Mouse (Mus musculus) hindbrain, embryonic 13.5 days (tissue): ENCODE measurements at regions not wholly inside any gene's neighbourhood (a gene's known extent, or its start where the extent isn't known, plus 50 kb on each side); places are given as distances from the start of the nearest gene placed in this dataset.

Experiments used
- ATAC-seq: fragments of 200-750 bp; cut with Nextera tagmentation; 2 replicates; pipeline ENCODE4 v1.8.0; 2017; ENCODE audit warnings: moderate TSS enrichment; ENCODE audit not compliant: low FRiP score
- H3K27ac ChIP-seq: fragments of 300-500 bp; sonication (generic); 2 replicates; pipeline ENCODE4 v1.5.1; 2015; ENCODE audit warnings: inconsistent platforms, mild to moderate bottlenecking, moderate library complexity
- H3K27me3 ChIP-seq: fragments of 300-500 bp; sonication (generic); 2 replicates; pipeline ENCODE4 v1.6.1; 2015; ENCODE audit warnings: mild to moderate bottlenecking, inconsistent platforms
- H3K36me3 ChIP-seq: fragments of 300-500 bp; sonication (generic); 2 replicates; pipeline ENCODE4 v1.6.1; 2015; ENCODE audit warnings: mild to moderate bottlenecking, inconsistent platforms
- H3K4me1 ChIP-seq: fragments of 300-500 bp; sonication (generic); replicated peaks from 2 replicates; pipeline ENCODE4 v1.6.1; 2015; ENCODE audit warnings: inconsistent platforms
- H3K4me2 ChIP-seq: fragments of 300-500 bp; sonication (generic); 2 replicates; pipeline ENCODE4 v1.6.1; 2015; ENCODE audit warnings: inconsistent platforms, mild to moderate bottlenecking, moderate library complexity
- H3K4me3 ChIP-seq: fragments of 300-500 bp; sonication (generic); 2 replicates; pipeline ENCODE4 v1.5.1; 2015; ENCODE audit warnings: mild to moderate bottlenecking, inconsistent platforms
- H3K9ac ChIP-seq: fragments of 300-500 bp; sonication (generic); 2 replicates; pipeline ENCODE4 v1.6.1; 2015; ENCODE audit warnings: mild to moderate bottlenecking, inconsistent platforms
- H3K9me3 ChIP-seq: fragments of 300-500 bp; sonication (generic); 2 replicates; pipeline ENCODE4 v1.6.1; 2016; ENCODE audit warnings: inconsistent platforms
- WGBS: fragments of 180-500 bp; shearing (Covaris S2); methylation state at CpG from one replicate; pipeline ENCODE4 v1.1.7; 2015; 5-methylcytosine and 5-hydroxymethylcytosine counted together

DNA sequence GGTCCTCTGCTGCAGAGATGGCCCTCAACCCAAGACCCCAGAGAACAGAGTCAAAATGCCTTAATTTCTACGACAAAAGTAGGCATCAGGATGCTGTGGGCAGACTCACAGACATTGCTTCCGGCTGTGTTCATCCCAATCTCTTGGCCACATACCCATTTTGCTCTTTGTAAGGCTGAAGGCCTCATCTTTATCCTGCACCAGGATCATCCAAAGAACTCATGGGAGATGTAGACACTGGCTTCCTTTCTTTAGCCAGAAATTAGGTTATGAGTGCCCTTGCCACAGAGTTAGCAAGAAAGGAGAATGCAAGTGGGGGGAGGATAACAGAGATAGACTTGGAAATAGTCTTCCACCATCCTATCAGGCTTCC lies 87.8 kb downstream of the Cxcl12 start:
- Histone ChIP-seq H3K4me1 (peaks cover 20% of the 10 kb centered on the region), H3K4me2 (no peak overlapping the region), H3K27me3 (no peaks in the 10 kb centered on the region), H3K4me3 (no peak overlapping the region), H3K9ac (no peak overlapping the region), H3K27ac (no peak overlapping the region), H3K36me3 (no peaks in the 10 kb centered on the region), H3K9me3 (no peaks in the 10 kb centered on the region)
- no peak for ATAC-seq
- 89% methylated on average over 2 of the region's 2 CpGs for WGBS

DNA sequence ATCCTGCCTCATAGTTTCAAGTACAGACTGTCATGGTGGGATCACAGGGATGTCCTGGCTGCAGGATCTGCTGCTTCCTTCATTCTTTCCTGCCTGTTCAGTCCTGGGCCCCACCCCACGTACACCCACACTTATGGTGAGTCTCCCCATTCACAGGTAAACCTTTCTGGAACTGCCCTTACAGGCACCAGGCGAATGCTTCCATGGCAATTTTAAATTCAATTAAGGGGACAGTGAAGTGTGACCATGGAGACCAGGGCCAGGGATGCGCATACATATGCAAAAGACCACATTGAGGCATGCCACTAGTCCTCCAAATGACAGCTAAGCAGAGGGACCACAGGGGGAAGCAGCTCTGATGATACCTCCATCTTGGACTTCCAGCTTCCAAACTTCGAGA lies 89.3 kb downstream of the Cxcl12 start:
- ATAC-seq: no peak
- Histone ChIP-seq H3K9ac (no peak overlapping the region), H3K27me3 (no peaks in the 10 kb centered on the region), H3K4me3 (no peak overlapping the region), H3K4me2 (no peak overlapping the region), H3K27ac (no peak overlapping the region), H3K9me3 (no peaks in the 10 kb centered on the region), H3K36me3 (no peaks in the 10 kb centered on the region), H3K4me1 (peaks cover 20% of the 10 kb centered on the region)
- WGBS: 69% methylated on average over 4 of the region's 4 CpGs

DNA sequence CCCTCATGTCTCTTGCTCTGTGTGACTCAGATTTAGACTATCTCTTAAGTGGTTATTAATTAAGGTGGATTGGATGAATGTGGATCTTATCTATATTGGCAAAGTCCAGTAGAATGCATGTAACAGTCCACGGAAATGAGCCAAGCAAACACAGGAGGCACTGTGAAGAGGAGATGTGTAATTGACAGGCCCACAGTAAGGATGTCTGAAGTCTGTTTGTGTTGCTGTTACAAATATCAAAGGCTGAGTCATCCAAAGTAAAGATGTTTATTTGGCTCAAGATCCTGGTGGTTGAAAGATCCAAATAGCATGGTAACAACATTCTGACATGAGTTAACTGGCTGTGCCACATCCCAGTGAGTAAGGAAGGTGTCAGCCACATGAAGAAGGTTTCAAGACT lies 99.6 kb downstream of the Cxcl12 start:
- no peak overlapping the region for H3K27ac ChIP-seq
- no peaks in the 10 kb centered on the region for H3K36me3 ChIP-seq
- H3K9me3 ChIP-seq: no peaks in the 10 kb centered on the region
- H3K4me3 ChIP-seq: no peak overlapping the region
- H3K4me1 ChIP-seq: peaks cover 6% of the 10 kb centered on the region; the same call in 1 of the 2 replicates
- ATAC-seq: no peak
- no peak overlapping the region for H3K4me2 ChIP-seq
- no peaks in the 10 kb centered on the region for H3K27me3 ChIP-seq
- H3K9ac ChIP-seq: no peak overlapping the region
- whole genome bisulfite sequencing: 81% methylated on average over 1 of the region's 1 CpGs

DNA sequence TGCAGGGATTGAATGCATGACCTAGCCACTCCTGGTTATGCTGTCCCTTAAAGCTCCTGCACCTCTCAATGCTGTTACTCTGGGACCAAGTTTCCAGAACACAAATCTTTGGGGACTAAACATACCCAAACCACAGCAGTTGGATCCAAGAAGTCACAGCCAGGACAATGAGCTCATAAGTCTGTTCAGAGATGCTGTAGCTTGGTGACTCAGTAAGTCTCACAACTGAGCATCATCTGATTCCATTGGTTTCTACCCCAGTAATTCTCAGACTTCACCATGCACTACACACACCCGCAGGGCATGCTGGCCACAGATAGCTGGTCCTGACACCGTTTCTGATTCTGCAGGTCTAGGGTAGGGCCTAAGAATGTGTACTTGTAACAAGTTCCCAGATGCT lies 100.0 kb downstream of the Cxcl12 start:
- Histone ChIP-seq H3K4me2 (no peak overlapping the region), H3K27me3 (no peaks in the 10 kb centered on the region), H3K9me3 (no peaks in the 10 kb centered on the region), H3K9ac (no peak overlapping the region), H3K27ac (no peak overlapping the region), H3K4me1 (peaks cover 6% of the 10 kb centered on the region; the same call in 1 of the 2 replicates), H3K36me3 (no peaks in the 10 kb centered on the region), H3K4me3 (no peak overlapping the region)
- ATAC-seq: no peak
- WGBS: 90% methylated on average over 2 of the region's 2 CpGs

DNA sequence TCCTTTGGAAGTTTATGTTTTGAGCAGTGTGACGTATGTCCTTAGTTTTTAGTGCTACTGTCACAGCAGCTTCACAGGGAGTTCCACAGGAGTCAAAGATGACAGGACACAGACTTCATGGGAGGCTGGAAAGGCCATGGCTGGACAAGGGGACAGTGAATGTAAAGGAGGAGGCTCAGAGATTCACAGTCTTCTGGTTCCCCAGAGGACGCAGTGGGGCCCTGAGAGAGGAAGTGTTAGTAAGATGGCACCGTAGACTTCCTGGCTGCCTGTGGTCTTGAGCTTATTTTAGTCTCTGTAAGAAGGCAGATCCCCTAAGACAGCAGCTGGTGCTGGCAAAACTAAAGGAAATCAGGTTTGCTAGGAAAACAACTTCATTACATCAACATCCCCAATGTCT lies 101.9 kb downstream of the Cxcl12 start:
- Histone ChIP-seq H3K27me3 (no peaks in the 10 kb centered on the region), H3K9ac (no peak overlapping the region), H3K27ac (no peak overlapping the region), H3K4me3 (no peak overlapping the region), H3K4me1 (peaks cover 6% of the 10 kb centered on the region; the same call in 1 of the 2 replicates), H3K36me3 (no peaks in the 10 kb centered on the region), H3K4me2 (no peak overlapping the region), H3K9me3 (no peaks in the 10 kb centered on the region)
- WGBS: 78% methylated on average over 3 of the region's 3 CpGs
- no peak for ATAC-seq

DNA sequence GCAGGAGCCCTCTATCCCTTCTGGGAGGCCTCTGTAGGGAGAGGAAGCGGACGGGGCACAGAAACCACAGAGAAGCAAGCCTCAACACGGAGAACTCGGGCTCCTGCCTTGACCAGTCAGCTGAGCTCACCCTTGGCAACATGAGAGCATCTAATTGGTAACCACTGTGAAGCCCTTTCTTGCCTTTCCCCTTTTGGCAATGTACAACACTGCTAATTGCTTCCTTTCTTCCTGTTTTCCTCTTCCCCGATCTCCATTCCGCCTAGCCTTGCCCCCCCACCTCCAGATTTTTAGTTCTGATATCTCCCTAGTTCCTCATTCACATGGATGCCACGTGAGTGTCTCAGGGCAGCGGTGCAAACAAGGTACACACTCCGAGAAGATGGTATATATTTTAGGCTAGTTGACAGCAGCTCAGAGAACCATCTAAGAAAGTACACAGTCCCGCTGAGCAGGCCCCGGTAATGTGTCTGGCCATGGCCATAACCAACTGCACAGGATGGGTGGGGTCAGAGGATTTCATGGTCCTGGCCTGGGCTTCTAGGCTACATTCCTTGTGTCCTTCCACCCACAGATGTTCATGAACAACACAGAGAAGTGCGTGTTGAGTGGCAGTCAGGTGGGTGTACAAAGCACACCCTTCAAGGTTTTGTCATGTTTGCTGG lies 103.4 kb downstream of the Cxcl12 start:
- no peaks in the 10 kb centered on the region for H3K9me3 ChIP-seq
- no peaks in the 10 kb centered on the region for H3K36me3 ChIP-seq
- 77% methylated on average over 12 of the region's 12 CpGs for WGBS
- no peak for ATAC-seq
- H3K4me1 ChIP-seq: peaks cover 6% of the 10 kb centered on the region; the same call in 1 of the 2 replicates
- no peak overlapping the region for H3K4me3 ChIP-seq
- H3K9ac ChIP-seq: no peak overlapping the region
- no peaks in the 10 kb centered on the region for H3K27me3 ChIP-seq
- H3K4me2 ChIP-seq: no peak overlapping the region
- H3K27ac ChIP-seq: peak overlapping the region; percentile 5; the same call in 1 of the 2 replicates

DNA sequence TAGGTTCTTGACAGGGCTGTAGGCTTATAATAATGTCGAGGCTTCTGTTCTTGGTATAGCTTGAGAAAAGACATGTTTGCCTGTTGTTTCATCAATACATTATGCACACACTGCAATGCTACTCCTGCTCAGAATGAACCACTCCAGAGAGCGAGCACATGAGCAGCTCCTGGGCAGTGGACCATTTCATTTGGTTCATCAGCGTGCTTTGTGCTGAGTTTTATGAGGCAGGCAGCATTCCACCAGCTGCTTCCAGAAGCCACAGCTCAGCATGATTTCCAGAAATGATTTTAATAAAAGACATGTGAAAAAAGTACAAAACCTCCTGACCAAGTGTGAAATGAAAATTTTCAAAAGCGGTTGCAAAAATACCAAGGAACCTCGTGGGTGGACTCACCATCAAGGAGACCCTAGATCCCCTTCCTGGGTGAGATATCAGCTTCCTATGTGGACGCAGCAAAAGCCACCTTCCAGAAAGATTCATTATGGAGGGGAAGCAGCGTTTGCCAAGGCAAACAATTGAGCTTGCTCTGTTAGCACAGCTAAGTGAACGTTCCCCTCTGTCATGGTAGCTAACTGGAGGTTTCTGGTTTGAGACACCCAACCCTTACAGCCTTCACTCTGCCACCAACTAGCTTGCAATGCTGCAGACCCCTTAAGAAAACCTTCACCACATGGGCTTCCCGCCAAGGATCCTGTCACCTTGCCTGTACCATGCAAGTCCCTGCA lies 104.1 kb downstream of the Cxcl12 start:
- Histone ChIP-seq H3K27ac (no peak overlapping the region), H3K36me3 (no peaks in the 10 kb centered on the region), H3K9ac (no peak overlapping the region), H3K27me3 (no peaks in the 10 kb centered on the region), H3K4me2 (no peak overlapping the region), H3K4me1 (peaks cover 6% of the 10 kb centered on the region; the same call in 1 of the 2 replicates), H3K9me3 (no peaks in the 10 kb centered on the region), H3K4me3 (no peak overlapping the region)
- ATAC-seq: no peak
- WGBS: 73% methylated on average over 9 of the region's 9 CpGs

DNA sequence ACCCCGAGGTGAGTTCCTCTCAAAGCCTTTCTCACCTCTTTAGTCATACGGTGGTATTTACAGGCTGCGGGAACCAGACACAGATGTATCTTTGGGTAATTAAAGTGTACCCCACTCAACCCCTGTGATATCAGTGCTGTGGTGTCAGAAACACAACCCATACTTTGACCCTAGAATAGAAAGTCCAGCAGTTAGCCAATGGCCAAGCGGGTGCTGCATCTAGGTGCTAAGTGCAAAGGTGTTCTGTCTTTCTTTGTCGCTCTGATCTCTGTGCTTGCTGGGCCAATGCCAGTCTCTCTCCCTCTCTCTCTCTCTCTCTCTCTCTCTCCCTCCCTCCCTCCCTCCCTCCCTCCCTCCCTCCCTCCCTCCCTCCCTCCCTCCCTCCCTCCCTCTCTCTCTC lies 107.6 kb downstream of the Cxcl12 start:
- Histone ChIP-seq H3K27ac (no peak overlapping the region), H3K4me3 (no peak overlapping the region)
- WGBS: 92% methylated on average over 5 of the region's 5 CpGs

DNA sequence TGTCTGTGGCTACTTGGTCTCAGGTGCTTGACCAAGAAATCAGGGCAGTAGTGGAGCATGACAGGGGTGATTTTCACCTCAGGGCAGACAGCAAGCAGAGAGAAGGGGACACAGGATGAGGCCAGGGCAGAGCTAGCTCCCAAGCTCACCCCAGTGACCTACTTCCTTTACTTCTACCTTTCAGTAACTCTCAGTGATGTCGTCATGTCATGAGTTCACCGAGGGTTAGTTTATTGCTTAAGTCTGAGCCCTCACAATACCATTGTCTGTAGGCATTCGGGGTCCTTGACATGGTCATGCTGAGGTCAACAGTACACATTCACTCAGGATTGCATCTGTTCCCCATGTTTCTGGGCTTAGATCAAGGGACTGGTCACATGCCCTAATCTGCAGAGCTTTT lies 108.5 kb downstream of the Cxcl12 start:
- Histone ChIP-seq H3K4me3 (no peak overlapping the region), H3K36me3 (no peaks in the 10 kb centered on the region), H3K9me3 (no peaks in the 10 kb centered on the region), H3K27me3 (no peaks in the 10 kb centered on the region), H3K27ac (no peak overlapping the region), H3K4me1 (peaks cover 13% of the 10 kb centered on the region; the same call in 1 of the 2 replicates), H3K9ac (no peak overlapping the region), H3K4me2 (no peak overlapping the region)
- ATAC-seq: no peak
- 76% methylated on average over 3 of the region's 3 CpGs for WGBS

More for the DNA sequence above, 107.6 kb downstream of the Cxcl12 start:
- Histone ChIP-seq H3K27me3 (no peaks in the 10 kb centered on the region), H3K36me3 (no peaks in the 10 kb centered on the region), H3K4me2 (no peak overlapping the region), H3K4me1 (peaks cover 19% of the 10 kb centered on the region), H3K9me3 (no peaks in the 10 kb centered on the region), H3K9ac (no peak overlapping the region)
- ATAC-seq: no peak

DNA sequence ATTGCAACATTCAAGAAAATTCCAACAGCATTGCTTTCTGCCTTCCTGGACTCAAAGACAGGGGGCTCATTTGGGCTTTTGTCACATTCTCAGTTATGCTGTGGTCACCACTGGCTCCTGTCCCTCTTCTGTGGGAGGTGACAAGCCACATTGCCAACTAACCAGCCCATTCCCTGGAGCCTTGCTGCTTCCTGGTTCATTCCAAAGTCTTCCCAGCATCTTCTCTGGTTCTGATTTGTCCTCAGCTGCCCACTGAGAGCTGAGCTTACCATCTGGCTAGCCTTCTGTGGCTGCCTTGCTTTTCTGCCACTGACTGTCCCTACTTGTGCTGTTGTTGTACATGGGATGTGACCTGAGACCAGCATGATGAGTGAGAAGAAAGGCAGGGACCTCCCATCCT lies 111.0 kb downstream of the Cxcl12 start:
- no peaks in the 10 kb centered on the region for H3K27me3 ChIP-seq
- H3K4me3 ChIP-seq: no peak overlapping the region
- H3K4me2 ChIP-seq: no peak overlapping the region
- H3K9ac ChIP-seq: no peak overlapping the region
- H3K36me3 ChIP-seq: no peaks in the 10 kb centered on the region
- H3K27ac ChIP-seq: no peak overlapping the region
- ATAC-seq: no peak
- H3K4me1 ChIP-seq: peaks cover 13% of the 10 kb centered on the region; the same call in 1 of the 2 replicates
- H3K9me3 ChIP-seq: no peaks in the 10 kb centered on the region

DNA sequence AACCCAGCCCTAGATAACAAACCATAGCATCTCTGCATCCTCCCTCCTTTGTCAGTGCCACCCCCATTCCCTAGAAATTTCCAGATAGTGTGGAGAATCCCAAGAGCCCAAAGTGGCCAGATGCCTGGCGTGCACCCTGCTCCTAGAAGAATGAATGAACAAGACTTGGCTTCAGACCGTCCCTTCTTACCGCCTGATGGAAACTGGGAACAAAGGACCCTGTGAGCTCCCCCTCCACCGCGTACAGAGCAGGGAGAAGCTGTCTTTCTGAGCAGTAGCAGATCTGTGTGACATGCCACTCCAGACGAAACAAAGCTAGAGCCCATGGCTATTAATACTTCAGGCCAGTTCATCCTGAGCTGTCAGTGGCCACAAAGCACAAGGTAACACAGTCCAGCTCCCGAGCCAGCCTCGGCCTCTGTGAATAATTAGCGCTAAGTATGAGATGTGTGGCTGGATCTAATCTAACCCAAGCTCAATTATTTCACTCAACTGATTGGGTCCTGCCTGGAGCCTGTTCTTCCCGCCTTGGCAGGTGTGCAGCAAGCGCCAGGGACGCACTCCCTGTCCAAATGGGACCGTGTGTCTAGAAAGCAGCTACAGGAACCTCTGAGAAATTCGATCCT lies 111.6 kb downstream of the Cxcl12 start:
- no peak overlapping the region for H3K9ac ChIP-seq
- WGBS: 55% methylated on average over 14 of the region's 14 CpGs

DNA sequence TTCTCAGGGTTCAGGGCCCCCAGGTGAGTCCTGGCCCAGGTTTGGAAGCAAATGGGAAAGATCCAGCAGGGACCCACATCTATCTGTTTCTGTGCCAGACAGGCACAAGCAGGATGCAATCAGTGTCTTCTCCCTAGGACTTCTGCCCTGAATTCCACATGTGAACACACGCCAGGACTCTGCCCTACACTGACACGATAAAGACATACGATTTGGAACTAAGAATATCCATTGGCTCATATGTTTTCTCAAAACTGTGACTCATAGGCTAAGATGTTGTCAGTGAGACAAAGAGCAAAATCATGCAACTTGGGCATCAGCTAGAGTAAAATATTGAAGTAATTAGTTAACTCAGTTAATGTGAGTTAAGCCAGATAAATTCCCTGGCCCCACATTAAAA lies 112.6 kb downstream of the Cxcl12 start:
- Histone ChIP-seq H3K4me2 (no peak overlapping the region), H3K9ac (no peak overlapping the region), H3K4me3 (no peak overlapping the region), H3K4me1 (peaks cover 13% of the 10 kb centered on the region; the same call in 1 of the 2 replicates), H3K36me3 (no peaks in the 10 kb centered on the region), H3K9me3 (no peaks in the 10 kb centered on the region), H3K27ac (no peak overlapping the region), H3K27me3 (no peaks in the 10 kb centered on the region)
- ATAC-seq: no peak
- 95% methylated on average over 3 of the region's 3 CpGs for WGBS

More for the DNA sequence above, 111.6 kb downstream of the Cxcl12 start:
- no peak overlapping the region for H3K4me3 ChIP-seq
- no peaks in the 10 kb centered on the region for H3K36me3 ChIP-seq
- no peaks in the 10 kb centered on the region for H3K9me3 ChIP-seq
- H3K27me3 ChIP-seq: no peaks in the 10 kb centered on the region
- H3K27ac ChIP-seq: no peak overlapping the region
- no peak overlapping the region for H3K4me2 ChIP-seq
- ATAC-seq: peak; percentile 54; the same call in 1 of the 2 replicates
- H3K4me1 ChIP-seq: peaks cover 13% of the 10 kb centered on the region; the same call in 1 of the 2 replicates
